ENCODE assay signal across 19 mouse cellular contexts in genomic region chr5:64263898-64264478, GRCm38 (mm10).
DNase-seq lines count a peak whose midpoint lies in the region; ATAC-seq lines count a peak whose summit lies in the region.
"Had no signal": no experiment of that assay in that cellular context is flagged by ENCODE, and none has a peak within 500 bp of the region (broad histone marks: within the 10 kb centered on the region; RNA-seq: fewer than 3 reads in every experiment).

No protein-coding gene starts in this region.

- no peaks in the 10 kb centered on the region for H3K9me3 ChIP-seq in forebrain, embryonic 13.5 days (replicated peaks)
- no peaks in the 10 kb centered on the region for H3K9me3 ChIP-seq in forebrain, embryonic 16.5 days (ENCODE audit: control insufficient read depth, low read length)
- no peaks in the 10 kb centered on the region for H3K9me3 ChIP-seq in neural tube, embryonic 13.5 days
- H3K9me3 ChIP-seq: embryonic facial prominence, embryonic 15.5 days; midbrain, embryonic 15.5 days; neural tube, embryonic 12.5 days had no signal

- H3K4me1 ChIP-seq in forebrain, embryonic 13.5 days: no peaks in the 10 kb centered on the region
- H3K4me1 ChIP-seq in forebrain, embryonic 16.5 days (replicated peaks; ENCODE audit: control insufficient read depth, insufficient read depth, low read length): no peaks in the 10 kb centered on the region
- H3K4me1 ChIP-seq in neural tube, embryonic 13.5 days (replicated peaks): peaks cover 8% of the 10 kb centered on the region
- H3K4me1 ChIP-seq: embryonic facial prominence, embryonic 15.5 days; neural tube, embryonic 12.5 days had no signal

- no peak for DNase-seq in neural tube, embryonic 10.5 days (ENCODE audit: extremely low spot score, low spot score)
- peak; percentile 63 for DNase-seq in kidney, postnatal 14 days
- no peak for DNase-seq in liver
- no peak for DNase-seq in layer of hippocampus, postnatal 25 days (ENCODE audit: extremely low spot score in 1 of 2, low spot score in 1 of 2)
- DNase-seq: cerebellum, postnatal 14 days; embryo, embryonic 11 days; heart, postnatal 4 days; lung, adult 2 months; lung, postnatal 4 days; thymus, postnatal 36 days had no signal

- 87% methylated on average over 13 of the region's 13 CpGs for WGBS in forebrain, embryonic 13.5 days
- WGBS in forebrain, embryonic 16.5 days: 88% methylated on average over 13 of the region's 13 CpGs
- WGBS in neural tube, embryonic 13.5 days: 79% methylated on average over 13 of the region's 13 CpGs

- H3K27ac ChIP-seq in forebrain, embryonic 13.5 days: no peak overlapping the region
- no peak overlapping the region for H3K27ac ChIP-seq in forebrain, embryonic 16.5 days (ENCODE audit: low read length)
- 0 out of 2 replicates have a peak overlapping the region, but pooled peaks have one; percentile 33 for H3K27ac ChIP-seq in neural tube, embryonic 13.5 days (replicated peaks)
- H3K27ac ChIP-seq: embryonic facial prominence, embryonic 15.5 days; midbrain, embryonic 15.5 days; neural tube, embryonic 12.5 days had no signal

- H3K27me3 ChIP-seq in forebrain, embryonic 13.5 days: no peaks in the 10 kb centered on the region
- H3K27me3 ChIP-seq in forebrain, embryonic 16.5 days (replicated peaks; ENCODE audit: control insufficient read depth, insufficient read depth, low read length): no peaks in the 10 kb centered on the region
- no peaks in the 10 kb centered on the region for H3K27me3 ChIP-seq in neural tube, embryonic 13.5 days
- H3K27me3 ChIP-seq: CH12.LX; embryonic facial prominence, embryonic 15.5 days; midbrain, embryonic 15.5 days; neural tube, embryonic 12.5 days had no signal

- no peak overlapping the region for H3K4me2 ChIP-seq in forebrain, embryonic 13.5 days
- H3K4me2 ChIP-seq in forebrain, embryonic 16.5 days (ENCODE audit: low read length): no peak overlapping the region
- no peak overlapping the region for H3K4me2 ChIP-seq in neural tube, embryonic 13.5 days
- H3K4me2 ChIP-seq: embryonic facial prominence, embryonic 15.5 days; neural tube, embryonic 12.5 days had no signal

- 0 out of 2 replicates have a peak overlapping the region, but pooled peaks have one; percentile 36 for H3K9ac ChIP-seq in forebrain, embryonic 13.5 days
- H3K9ac ChIP-seq in forebrain, embryonic 16.5 days (replicated peaks; ENCODE audit: low read depth, low read length): no peak overlapping the region
- H3K9ac ChIP-seq in neural tube, embryonic 13.5 days: no peak overlapping the region
- H3K9ac ChIP-seq: embryonic facial prominence, embryonic 15.5 days; midbrain, embryonic 15.5 days; neural tube, embryonic 12.5 days had no signal

- ATAC-seq in forebrain, embryonic 13.5 days: no peak
- no peak for ATAC-seq in forebrain, embryonic 16.5 days
- ATAC-seq in neural tube, embryonic 13.5 days (ENCODE audit: low read depth): no peak
- ATAC-seq in megakaryocyte-erythroid progenitor cell, adult 5-6 weeks (replicated peaks; ENCODE audit: low FRiP score, low TSS enrichment, poor library complexity, severe bottlenecking): no peak
- ATAC-seq: forebrain, embryonic 14.5 days had no signal

- 0 out of 2 replicates have a peak, but pooled peaks cover 5% of the 10 kb centered on the region for H3K36me3 ChIP-seq in forebrain, embryonic 13.5 days (ENCODE audit: poor library complexity, severe bottlenecking)
- H3K36me3 ChIP-seq in forebrain, embryonic 16.5 days (ENCODE audit: control insufficient read depth, insufficient read depth): no peaks in the 10 kb centered on the region
- no peaks in the 10 kb centered on the region; the same call in 1 of the 2 replicates for H3K36me3 ChIP-seq in neural tube, embryonic 13.5 days
- H3K36me3 ChIP-seq: embryonic facial prominence, embryonic 15.5 days; midbrain, embryonic 15.5 days; neural tube, embryonic 12.5 days had no signal

- H3K4me3 ChIP-seq in forebrain, embryonic 13.5 days: no peak overlapping the region
- no peak overlapping the region for H3K4me3 ChIP-seq in forebrain, embryonic 16.5 days (replicated peaks; ENCODE audit: low read length)
- H3K4me3 ChIP-seq in neural tube, embryonic 13.5 days: no peak overlapping the region
- H3K4me3 ChIP-seq: embryonic facial prominence, embryonic 15.5 days; midbrain, embryonic 15.5 days; neural tube, embryonic 12.5 days had no signal
